Mouse (Mus musculus) midbrain, embryonic 11.5 days (tissue): ENCODE results near the gene Rbmxl1. TPM values are rescaled to one million over a fixed set of nuclear protein-coding genes. Genes with fewer than 3 reads are reported as not detected.
A peak's percentile ranks its signal among the peaks of the same experiment; 100 is the strongest.
"Not testable (repeated sequence)": the region's sequence is repeated elsewhere in the genome, so short reads cannot be mapped to it uniquely, and the experiment has no call there.

ENCODE experiments used
- ATAC-seq: fragments of 200-750 bp; cut with Nextera tagmentation; 2 replicates; pipeline ENCODE4 v1.8.0; 2017; ENCODE audit warnings: moderate TSS enrichment, moderate library complexity; ENCODE audit not compliant: low FRiP score
- DNase-seq: peaks from one replicate; pipeline ENCODE4 v3.0.0; 2015; ENCODE audit warnings: low spot score; ENCODE audit errors: missing footprints
- H3K27ac ChIP-seq: fragments of 300-500 bp; sonication (generic); 2 replicates; pipeline ENCODE4 v1.5.1; 2014; ENCODE audit warnings: low read depth, low read length
- H3K27me3 ChIP-seq: fragments of 300-500 bp; sonication (generic); 2 replicates; pipeline ENCODE4 v1.6.1; 2014; ENCODE audit warnings: mild to moderate bottlenecking, low read length, moderate library complexity, mixed read lengths; ENCODE audit not compliant: control insufficient read depth, insufficient read depth
- H3K36me3 ChIP-seq: fragments of 300-500 bp; sonication (generic); 2 replicates; pipeline ENCODE4 v1.6.1; 2014; ENCODE audit warnings: mild to moderate bottlenecking, low read length, moderate library complexity, mixed read lengths; ENCODE audit not compliant: control insufficient read depth, insufficient read depth
- H3K4me1 ChIP-seq: fragments of 300-500 bp; sonication (generic); 2 replicates; pipeline ENCODE4 v1.6.1; 2014; ENCODE audit warnings: low read length; ENCODE audit not compliant: control insufficient read depth, insufficient read depth
- H3K4me2 ChIP-seq: fragments of 300-500 bp; sonication (generic); 2 replicates; pipeline ENCODE4 v1.6.1; 2014; ENCODE audit warnings: mild to moderate bottlenecking, moderate library complexity
- H3K4me3 ChIP-seq: fragments of 300-500 bp; sonication (generic); 2 replicates; pipeline ENCODE4 v1.5.1; 2014; ENCODE audit warnings: low read depth, low read length
- H3K9ac ChIP-seq: fragments of 300-500 bp; sonication (generic); 2 replicates; pipeline ENCODE4 v1.6.1; 2014; ENCODE audit warnings: low read length
- H3K9me3 ChIP-seq: fragments of 300-500 bp; sonication (generic); 2 replicates; pipeline ENCODE4 v1.6.1; 2016; ENCODE audit warnings: low read length; ENCODE audit not compliant: control insufficient read depth
- WGBS: fragments of 180-500 bp; shearing (Covaris S2); extraction: QIAGEN DNeasy Blood & Tissue Kit; methylation state at CpG from one replicate; pipeline ENCODE4 v1.1.7; 2014; 5-methylcytosine and 5-hydroxymethylcytosine counted together
- polyA plus RNA-seq: library from polyadenylated mRNA; unstranded; fragments of >200 nt; fragmentation: Nextera tagmentation; extraction: Ambion mirVana; gene quantifications from 2 replicates; pipeline ENCODE4 v1.2.1, GENCODE M21; 2014

Rbmxl1 gene
- polyA plus RNA-seq, 1 experiment from 2014 or later, result 412 TPM

DNA sequence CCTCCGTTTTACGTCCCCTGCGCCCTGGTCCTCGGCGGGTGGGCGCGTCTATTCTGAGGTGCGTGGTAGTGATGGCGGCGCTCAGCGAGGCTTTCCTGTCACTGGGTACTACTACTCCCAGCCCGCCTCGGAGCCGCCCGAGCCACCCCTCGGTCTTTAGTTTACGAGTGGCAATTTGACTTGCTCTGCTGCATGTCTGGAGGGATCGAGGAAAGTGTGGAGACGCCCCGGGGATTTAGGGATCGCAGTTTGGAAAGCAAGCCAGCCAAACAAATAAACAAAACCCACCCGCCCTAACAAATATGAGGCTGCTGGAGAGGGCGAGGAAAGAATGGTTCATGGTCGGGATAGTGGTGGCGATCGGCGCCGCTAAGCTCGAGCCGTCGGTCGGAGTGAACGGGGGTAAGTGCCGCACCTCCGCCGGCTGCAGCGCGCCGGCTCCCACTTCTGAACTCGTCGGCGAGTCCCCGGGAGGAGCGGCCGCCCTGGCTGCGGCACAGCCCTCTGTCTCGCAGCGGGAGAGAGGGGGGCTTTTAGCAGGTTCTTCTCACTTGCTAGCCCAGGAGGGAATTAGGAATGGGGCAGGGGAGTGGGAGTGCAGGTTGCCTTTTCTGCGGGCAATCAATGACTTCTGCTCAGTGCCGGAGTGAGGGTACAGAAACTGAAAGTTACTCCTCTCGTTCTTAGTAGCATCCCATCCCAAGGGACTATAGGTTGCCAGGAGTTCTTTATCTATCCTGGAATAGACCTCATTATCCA lies 754 bp upstream of the Rbmxl1 start, which contains the start of gene Slc10a7:
Gene Slc10a7, plus strand, starts transcription at position 74 of the 759 bp plus-strand sequence.
- H3K9ac ChIP-seq, result peak within 1 kb of the TSS; percentile 99
- peak within 1 kb of the TSS; percentile 83 for H3K27ac ChIP-seq
- H3K36me3 ChIP-seq, result peaks cover 12% of the 10 kb centered on the region
- WGBS, result under 1% methylated on average over 51 of the region's 51 CpGs
- no peaks in the 10 kb centered on the region for H3K27me3 ChIP-seq
- peak; percentile 96 for ATAC-seq
- H3K4me1 ChIP-seq, result peaks cover 2% of the 10 kb centered on the region; the same call in 1 of the 2 replicates
- peak within 1 kb of the TSS; percentile 91 for H3K4me2 ChIP-seq
- peak; percentile 98 for DNase-seq
- peak within 1 kb of the TSS; percentile 96 for H3K4me3 ChIP-seq
- H3K9me3 ChIP-seq, result no peaks in the 10 kb centered on the region

DNA sequence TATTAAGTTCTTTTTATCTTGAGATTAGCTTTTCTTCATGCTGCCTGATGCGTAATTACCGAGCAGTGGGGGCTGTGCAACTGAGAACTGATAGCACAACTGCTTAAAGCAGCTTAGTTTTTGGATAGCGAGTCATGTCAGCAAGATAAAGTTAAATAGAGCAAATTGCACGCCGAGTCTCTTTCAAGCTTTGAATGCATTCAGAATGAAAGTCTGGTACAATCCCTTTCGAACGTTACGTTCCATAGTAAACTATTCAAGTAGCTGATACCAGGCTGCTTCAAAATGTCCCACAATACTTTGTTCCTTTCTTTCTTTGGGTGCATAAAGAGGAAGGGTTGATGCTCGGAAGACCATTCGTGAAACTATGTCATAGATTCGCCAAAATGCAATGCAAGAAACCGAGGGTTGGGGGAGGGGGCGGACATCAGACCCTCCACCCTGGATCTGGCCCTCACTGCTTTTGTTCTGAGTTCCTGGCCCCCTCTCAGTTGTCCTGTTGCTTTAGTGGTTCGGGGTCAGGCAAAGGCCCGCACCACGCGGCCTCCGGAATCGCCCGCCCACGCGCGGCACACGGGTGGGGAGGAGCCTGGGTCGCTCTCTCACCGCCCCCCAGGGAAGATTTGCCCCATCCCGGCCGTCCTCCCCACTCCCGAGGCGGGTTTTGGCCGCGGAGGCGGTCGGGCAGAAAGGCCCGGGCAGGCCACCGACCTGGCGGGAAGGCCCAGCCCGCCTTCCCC lies 549 bp downstream of the Rbmxl1 start:
- DNase-seq (no peak), ATAC-seq (peak; percentile 61)
- Histone ChIP-seq H3K4me3 (peak overlapping the region; percentile 96), H3K9me3 (no peaks in the 10 kb centered on the region), H3K4me2 (peak overlapping the region; percentile 91), H3K27ac (peak overlapping the region; percentile 83), H3K4me1 (peaks cover 2% of the 10 kb centered on the region; the same call in 1 of the 2 replicates), H3K9ac (peak overlapping the region; percentile 99), H3K27me3 (no peaks in the 10 kb centered on the region), H3K36me3 (peaks cover 18% of the 10 kb centered on the region)
- under 1% methylated on average over 26 of the region's 38 CpGs for WGBS

- 68% methylated on average over 2 of the region's 2 CpGs for WGBS
- Histone ChIP-seq H3K4me3 (no peak overlapping the region), H3K4me2 (no peak overlapping the region), H3K27me3 (no peaks in the 10 kb centered on the region), H3K27ac (no peak overlapping the region), H3K4me1 (no peaks in the 10 kb centered on the region), H3K9me3 (no peaks in the 10 kb centered on the region), H3K36me3 (peaks cover 18% of the 10 kb centered on the region), H3K9ac (no peak overlapping the region)
- DNase-seq (peak; percentile 28), ATAC-seq (no peak)
These were observed 6.0 kb downstream of the Rbmxl1 start for GRCm38 (mm10) chr8:78502706-78503105.

DNA sequence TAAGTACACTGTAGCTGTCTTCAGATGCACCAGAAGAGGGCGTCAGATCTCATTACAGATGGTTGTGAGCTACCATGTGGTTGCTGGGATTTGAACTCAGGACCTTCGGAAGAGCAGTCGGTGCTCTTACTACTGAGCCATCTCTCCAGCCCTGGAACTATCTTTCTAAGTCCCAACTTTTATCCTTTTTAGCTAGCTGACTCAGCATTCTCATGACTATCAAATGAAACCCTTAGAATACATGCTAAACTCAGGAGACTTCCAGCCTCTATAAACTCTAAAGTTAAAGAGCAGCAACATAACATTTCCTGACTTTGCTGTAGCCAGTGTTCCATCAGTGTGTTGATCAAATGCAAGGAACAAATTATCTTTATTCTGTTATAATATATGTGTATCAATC lies 12.4 kb downstream of the Rbmxl1 start:
- H3K4me3 ChIP-seq, H3K27me3 ChIP-seq, ATAC-seq, H3K36me3 ChIP-seq, H3K9me3 ChIP-seq, H3K4me1 ChIP-seq, DNase-seq, H3K27ac ChIP-seq, H3K9ac ChIP-seq, H3K4me2 ChIP-seq: not testable (repeated sequence)
- 100% methylated on average over 3 of the region's 3 CpGs for WGBS

- Histone ChIP-seq H3K4me3 (no peak overlapping the region), H3K9me3 (no peaks in the 10 kb centered on the region), H3K9ac (no peak overlapping the region), H3K27me3 (no peaks in the 10 kb centered on the region), H3K4me1 (no peaks in the 10 kb centered on the region), H3K36me3 (no peaks in the 10 kb centered on the region), H3K27ac (no peak overlapping the region), H3K4me2 (no peak overlapping the region)
- DNase-seq (no peak), ATAC-seq (no peak)
- 33% methylated on average over 2 of the region's 2 CpGs for WGBS
These were observed 15.7 kb downstream of the Rbmxl1 start for GRCm38 (mm10) chr8:78493031-78493430.

GRCm38 (mm10) chr8:78489733-78490132 lies 19.0 kb downstream of the Rbmxl1 start:
- WGBS, result 86% methylated on average over 3 of the region's 3 CpGs
- no peak for ATAC-seq
- no peaks in the 10 kb centered on the region for H3K4me1 ChIP-seq

DNA sequence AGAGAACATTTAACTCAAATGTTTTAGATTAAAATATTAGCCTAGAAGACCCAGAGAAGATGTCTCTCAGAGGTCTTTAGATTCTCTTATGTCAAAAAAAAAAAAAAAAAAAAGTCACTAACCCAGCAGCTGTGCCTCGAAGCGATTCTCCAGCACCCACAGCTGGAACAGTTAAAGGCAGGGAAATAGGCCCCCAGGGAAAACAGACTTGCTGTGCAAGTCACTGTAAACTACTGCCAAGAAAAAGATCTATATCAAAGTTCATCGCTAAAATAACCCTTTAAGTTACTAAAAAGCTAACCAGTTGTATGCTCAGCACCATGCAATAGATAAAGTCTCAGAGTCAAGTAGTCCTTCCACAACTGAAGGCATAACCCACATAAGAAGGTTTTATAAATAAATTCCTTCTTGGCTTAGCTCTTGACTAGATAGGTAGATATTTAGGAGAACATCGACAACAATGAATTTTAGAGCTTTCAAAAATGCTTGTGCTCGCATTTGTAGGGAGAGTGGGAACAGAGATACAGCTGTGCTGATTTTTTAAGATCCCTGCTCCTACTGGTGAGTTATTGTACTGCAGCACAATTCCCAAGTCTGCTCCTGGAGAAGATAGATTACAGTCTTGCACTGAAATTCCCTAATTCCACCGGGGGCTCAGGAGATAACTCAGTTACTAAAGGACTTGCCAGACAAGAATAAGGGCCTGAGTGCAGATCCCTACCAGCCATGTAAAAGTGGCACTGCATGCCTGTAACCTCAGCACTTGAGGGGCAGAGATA lies 31.5 kb downstream of the Rbmxl1 start:
- H3K36me3 ChIP-seq, result no peaks in the 10 kb centered on the region
- no peak overlapping the region for H3K4me2 ChIP-seq
- ATAC-seq (no peak), DNase-seq (peak; percentile 86)
- no peaks in the 10 kb centered on the region for H3K4me1 ChIP-seq
- H3K9ac ChIP-seq, result no peak overlapping the region
- H3K4me3 ChIP-seq, result no peak overlapping the region
- no peaks in the 10 kb centered on the region for H3K27me3 ChIP-seq
- H3K27ac ChIP-seq, result no peak overlapping the region
- 63% methylated on average over 6 of the region's 6 CpGs for WGBS
- no peaks in the 10 kb centered on the region for H3K9me3 ChIP-seq

More at GRCm38 (mm10) chr8:78489733-78490132, 19.0 kb downstream of the Rbmxl1 start:
- peak; percentile 2 for DNase-seq
- Histone ChIP-seq H3K4me3 (no peak overlapping the region), H3K27ac (no peak overlapping the region), H3K4me2 (no peak overlapping the region), H3K9ac (no peak overlapping the region), H3K36me3 (no peaks in the 10 kb centered on the region), H3K27me3 (no peaks in the 10 kb centered on the region), H3K9me3 (no peaks in the 10 kb centered on the region)

- H3K27ac ChIP-seq, result no peak overlapping the region
- no peaks in the 10 kb centered on the region for H3K27me3 ChIP-seq
- no peak overlapping the region for H3K4me2 ChIP-seq
- no peaks in the 10 kb centered on the region for H3K36me3 ChIP-seq
- H3K4me3 ChIP-seq, result no peak overlapping the region
- 86% methylated on average over 2 of the region's 2 CpGs for WGBS
- no peak overlapping the region for H3K9ac ChIP-seq
- H3K4me1 ChIP-seq, result no peaks in the 10 kb centered on the region
- no peaks in the 10 kb centered on the region for H3K9me3 ChIP-seq
- DNase-seq (no peak), ATAC-seq (no peak)
These were observed 40.8 kb downstream of the Rbmxl1 start for GRCm38 (mm10) chr8:78467889-78468288.
